Mouse (Mus musculus) testis, adult 2 months (tissue): ENCODE measurements at regions not wholly inside any gene's neighbourhood (a gene's known extent, or its start where the extent isn't known, plus 50 kb on each side); places are given as distances from the start of the nearest gene placed in this dataset.

Experiments
- CTCF ChIP-seq: fragments of 200-500 bp; IDR thresholded peaks from 2 replicates; pipeline ENCODE4 v1.5.1; 2012; ENCODE audit warnings: low read depth, mild to moderate bottlenecking, inconsistent platforms, low read length, moderate library complexity; ENCODE audit not compliant: control insufficient read depth, insufficient read depth, insufficient replicate concordance
- POLR2A ChIP-seq: fragments of 200-500 bp; IDR thresholded peaks from 2 replicates; pipeline ENCODE4 v1.6.1; 2012; ENCODE audit warnings: low read depth, mild to moderate bottlenecking, inconsistent platforms, low read length, moderate library complexity; ENCODE audit not compliant: control insufficient read depth

- TF ChIP-seq CTCF (no peak), POLR2A (no peak)
These were observed 296.1 kb downstream of the Cbln4 start for GRCm38 (mm10) chr2:171747162-171747561.
